Mouse (Mus musculus) stomach, postnatal 0 days (tissue): ENCODE measurements at regions not wholly inside any gene's neighbourhood (a gene's known extent, or its start where the extent isn't known, plus 50 kb on each side); places are given as distances from the start of the nearest gene placed in this dataset.

ENCODE experiments used
- CTCF ChIP-seq: IDR thresholded peaks from 2 replicates; pipeline ENCODE4 v1.5.1; 2016; ENCODE audit warnings: antibody characterized with exemption, low read depth, mild to moderate bottlenecking, moderate library complexity
- EP300 ChIP-seq: optimal IDR thresholded peaks from 2 replicates; pipeline ENCODE3; 2016; ENCODE audit warnings: antibody characterized with exemption

DNA sequence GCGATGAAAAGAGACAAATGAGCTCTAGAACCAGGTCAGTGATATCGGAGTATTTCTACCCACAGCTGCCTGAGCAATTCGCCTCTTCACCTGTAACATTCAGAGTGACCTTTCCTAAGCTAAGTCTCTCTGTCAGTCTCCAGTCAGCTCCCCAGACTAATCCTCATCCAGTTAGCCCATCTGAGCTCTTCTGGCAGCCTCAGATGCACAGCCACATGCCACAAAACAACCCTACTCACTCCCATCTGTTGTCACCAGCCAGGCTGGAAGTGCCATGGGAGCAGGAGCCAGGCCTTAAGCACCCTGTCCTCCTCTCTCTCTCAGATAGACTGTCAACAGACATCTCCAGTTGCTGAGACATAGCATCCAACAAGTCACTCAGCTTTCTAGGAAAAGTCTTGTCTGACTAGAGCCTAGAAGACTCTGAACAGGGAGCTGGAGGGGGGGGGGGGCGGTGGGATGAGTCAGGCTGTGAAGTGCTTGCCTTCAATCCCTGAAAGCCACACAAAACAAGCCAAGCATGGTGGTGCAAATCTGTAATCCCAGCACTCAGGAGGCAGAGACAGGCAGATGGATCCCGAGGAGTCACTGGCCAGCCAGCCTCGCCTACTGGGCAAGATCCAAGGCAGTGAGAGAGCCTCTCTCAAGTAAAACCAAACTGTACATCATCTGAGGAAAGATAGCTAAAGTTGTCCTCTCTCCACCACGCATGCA lies 225.6 kb downstream of the Mycn start:
- TF ChIP-seq CTCF: no peak
- no peak for TF ChIP-seq EP300
